Mouse (Mus musculus) c-Kit-positive CD71-positive TER-119-negative erythroid progenitor cells, embryonic 14.5 days (primary cell): ENCODE measurements around the gene Gm17783.
A peak's percentile ranks its signal among the peaks of the same experiment; 100 is the strongest.
"Not testable (repeated sequence)": the region's sequence is repeated elsewhere in the genome, so short reads cannot be mapped to it uniquely, and the experiment has no call there.

Source experiments
- DNase-seq: peaks from one replicate; pipeline ENCODE4 v3.0.0-alpha.2; 2013; ENCODE audit warnings: low read depth

Gm17783 gene

GRCm38 (mm10) chr16:45531950-45532349 lies at the start of gene Gm17783:
Gene Gm17783, minus strand, starts transcription at chr16:45532050.
- DNase-seq, result no peak

GRCm38 (mm10) chr16:45579883-45580282 lies 48.0 kb upstream of the Gm17783 start:
- no peak for DNase-seq

GRCm38 (mm10) chr16:45572307-45572706 lies 40.5 kb upstream of the Gm17783 start:
- DNase-seq, result peak; percentile 71

- no peak for DNase-seq
These were observed 29.9 kb upstream of the Gm17783 start for GRCm38 (mm10) chr16:45561747-45562146.

GRCm38 (mm10) chr16:45551579-45551978 lies 19.7 kb upstream of the Gm17783 start:
- DNase-seq, result no peak

- DNase-seq, result no peak
These were observed 16.1 kb upstream of the Gm17783 start for GRCm38 (mm10) chr16:45547982-45548381.

- DNase-seq, result no peak
These were observed 12.5 kb upstream of the Gm17783 start for GRCm38 (mm10) chr16:45544341-45544740.

- DNase-seq, result no peak
These were observed 10.3 kb upstream of the Gm17783 start for GRCm38 (mm10) chr16:45542108-45542507.

- DNase-seq, result not testable (repeated sequence)
These were observed 6.5 kb upstream of the Gm17783 start for GRCm38 (mm10) chr16:45538342-45538741.

GRCm38 (mm10) chr16:45535009-45535408 lies 3.2 kb upstream of the Gm17783 start, which contains the start of gene Slc9c1:
Gene Slc9c1, plus strand, starts transcription at chr16:45535309.
- DNase-seq, result no peak

GRCm38 (mm10) chr16:45525551-45525950 lies 6.3 kb downstream of the Gm17783 start:
- DNase-seq, result no peak

- no peak for DNase-seq
These were observed 36.5 kb downstream of the Gm17783 start for GRCm38 (mm10) chr16:45495326-45495725.

- DNase-seq, result no peak
These were observed 38.9 kb downstream of the Gm17783 start, which contains the start of gene Gm609 for GRCm38 (mm10) chr16:45492927-45493326. Gene Gm609, minus strand, starts transcription at chr16:45492969.

- DNase-seq, result no peak
These were observed 54.9 kb downstream of the Gm17783 start for GRCm38 (mm10) chr16:45476991-45477390.

- DNase-seq, result not testable (repeated sequence)
These were observed 60.0 kb downstream of the Gm17783 start for GRCm38 (mm10) chr16:45471836-45472235.
